Mouse (Mus musculus) lung, adult 2 months (tissue): Measurements from ENCODE around the gene Opcml.

Source experiments
- CTCF ChIP-seq: fragments of 200-500 bp; IDR thresholded peaks from 2 replicates; pipeline ENCODE4 v1.5.1; 2011; ENCODE audit warnings: mild to moderate bottlenecking, low read length, control low read depth; ENCODE audit not compliant: insufficient read depth
- POLR2A ChIP-seq: fragments of 200-500 bp; IDR thresholded peaks from 2 replicates; pipeline ENCODE4 v1.6.1; 2011; ENCODE audit warnings: low read depth, mild to moderate bottlenecking, control low read depth, low read length, borderline replicate concordance; ENCODE audit errors: extremely low read depth

GRCm38 (mm10) chr9:27796535-27796934, 6.0 kb downstream of the Opcml start:
- TF ChIP-seq CTCF = no peak
- no peak for TF ChIP-seq POLR2A
